Mouse (Mus musculus) bone marrow, adult 2 months (tissue): ENCODE results near the gene Mettl13. TPM values are rescaled to one million over a fixed set of nuclear protein-coding genes. Genes with fewer than 3 reads are reported as not detected.

Experiments used
- H3K27ac ChIP-seq: fragments of 200-500 bp; 2 replicates; pipeline ENCODE4 v1.5.1; 2012; ENCODE audit warnings: low read depth, mild to moderate bottlenecking, control low read depth, inconsistent platforms, low read length; ENCODE audit not compliant: control insufficient read depth, poor library complexity, insufficient read depth
- H3K4me1 ChIP-seq: fragments of 200-500 bp; 2 replicates; pipeline ENCODE4 v1.6.1; 2011; ENCODE audit warnings: low read length; ENCODE audit not compliant: control insufficient read depth, insufficient read depth
- H3K4me3 ChIP-seq: fragments of 200-500 bp; replicated peaks from 2 replicates; pipeline ENCODE3; 2011; ENCODE audit warnings: mild to moderate bottlenecking, low read depth, low read length, control low read depth; ENCODE audit not compliant: control insufficient read depth
- CTCF ChIP-seq: fragments of 200-500 bp; IDR thresholded peaks from 2 replicates; pipeline ENCODE4 v1.5.1; 2011; ENCODE audit warnings: low read length, control low read depth; ENCODE audit not compliant: control insufficient read depth, insufficient read depth
- POLR2A ChIP-seq: fragments of 200-500 bp; IDR thresholded peaks from 2 replicates; pipeline ENCODE4 v1.6.1; 2011; ENCODE audit warnings: low read depth, mild to moderate bottlenecking, control low read depth, low read length, borderline replicate concordance; ENCODE audit not compliant: control insufficient read depth
- WGBS: fragments of 180-500 bp; shearing (Covaris S2); methylation state at CpG from one replicate; pipeline ENCODE4 v1.1.7; 2018; 5-methylcytosine and 5-hydroxymethylcytosine counted together
- polyA plus RNA-seq: library from polyadenylated mRNA; stranded (reverse); fragments of >200 nt; gene quantifications from 2 replicates; pipeline ENCODE4 v1.2.4, GENCODE M21; 2011; ENCODE audit warnings: low replicate concordance; ENCODE audit not compliant: missing spikeins, insufficient read depth, insufficient read length

The Mettl13 gene
- polyA plus RNA-seq, 1 experiment: 4.6 TPM

GRCm38 (mm10) chr1:162547607-162548006, 744 bp downstream of the Mettl13 start:
- no peak for TF ChIP-seq POLR2A
- TF ChIP-seq CTCF: no peak
- peak overlapping the region; percentile 17 for H3K27ac ChIP-seq
- H3K4me1 ChIP-seq: no peaks in the 10 kb centered on the region; the same call in 1 of the 2 replicates
- 1% methylated on average over 10 of the region's 10 CpGs for WGBS
- peak overlapping the region; percentile 83 for H3K4me3 ChIP-seq

DNA sequence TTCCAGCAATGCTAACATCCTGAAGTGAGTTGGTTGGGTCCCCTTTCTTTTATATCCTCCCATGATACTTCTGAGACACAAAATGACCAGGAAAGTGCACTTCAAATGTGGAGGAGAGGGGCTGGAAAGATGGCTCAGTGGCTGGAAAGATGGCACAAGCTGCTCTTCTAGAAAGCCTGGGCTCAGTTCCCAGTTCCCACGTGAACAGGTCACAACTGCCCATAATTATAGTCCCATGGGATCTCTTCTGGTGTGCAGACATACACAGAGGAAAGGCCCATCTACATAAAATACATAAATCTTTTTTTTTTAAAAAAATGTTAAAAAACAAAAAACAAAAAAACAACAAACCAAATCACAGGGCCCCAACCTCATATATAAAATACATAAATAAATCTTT, 5.1 kb downstream of the Mettl13 start:
- 85% methylated on average over 1 of the region's 1 CpGs for WGBS
- H3K4me3 ChIP-seq: no peak overlapping the region
- TF ChIP-seq POLR2A: no peak
- no peak for TF ChIP-seq CTCF
- no peak overlapping the region for H3K27ac ChIP-seq
- H3K4me1 ChIP-seq: no peaks in the 10 kb centered on the region; the same call in 1 of the 2 replicates

- no peak overlapping the region for H3K27ac ChIP-seq
- WGBS: 84% methylated on average over 14 of the region's 14 CpGs
- no peak overlapping the region for H3K4me3 ChIP-seq
- no peaks in the 10 kb centered on the region for H3K4me1 ChIP-seq
- TF ChIP-seq CTCF (no peak), POLR2A (no peak)
These were observed 14.4 kb downstream of the Mettl13 start for GRCm38 (mm10) chr1:162533766-162534560.

DNA sequence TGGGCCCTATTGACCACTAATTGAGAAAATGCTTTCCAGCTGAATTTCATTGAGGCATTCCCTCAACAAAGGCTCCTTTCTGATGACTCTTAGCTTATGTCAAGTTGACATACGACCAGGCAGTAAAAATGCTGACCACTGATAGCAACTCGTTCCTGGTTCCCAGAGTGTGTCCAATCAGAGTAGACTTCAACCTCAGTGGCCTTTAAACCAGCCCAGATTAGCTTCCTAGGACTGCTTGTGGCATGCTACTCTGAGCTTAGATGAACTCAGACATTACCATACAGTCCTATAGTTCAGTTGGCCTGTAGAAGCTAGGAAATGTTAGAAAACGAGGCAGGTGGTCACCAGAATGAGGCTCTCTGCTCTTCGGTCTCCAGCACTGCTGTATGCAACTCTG, 16.0 kb downstream of the Mettl13 start:
- Histone ChIP-seq H3K4me3 (no peak overlapping the region), H3K4me1 (no peaks in the 10 kb centered on the region), H3K27ac (no peak overlapping the region)
- 78% methylated on average over 4 of the region's 4 CpGs for WGBS
- no peak for TF ChIP-seq CTCF

DNA sequence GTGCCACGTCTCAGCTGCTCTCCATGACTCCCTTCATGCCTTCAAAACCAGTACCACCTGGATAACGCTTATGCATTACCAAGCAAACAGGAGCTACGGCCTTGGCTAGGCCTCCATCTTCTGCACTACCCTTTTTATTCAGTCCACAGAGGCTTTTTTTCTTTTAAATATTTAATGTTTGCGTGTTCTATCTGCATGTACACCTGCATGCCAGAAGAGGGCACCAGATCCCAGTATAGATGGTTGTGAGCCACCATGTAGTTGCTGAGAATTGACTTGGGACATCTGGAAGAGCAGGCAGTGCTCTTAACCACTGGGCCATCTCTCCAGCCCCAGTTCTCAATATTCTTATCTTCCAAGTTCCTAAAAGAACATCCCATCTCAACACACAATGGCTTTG, 16.8 kb downstream of the Mettl13 start:
- TF ChIP-seq CTCF: no peak
- no peak for TF ChIP-seq POLR2A
- no peaks in the 10 kb centered on the region for H3K4me1 ChIP-seq
- WGBS: 66% methylated on average over 4 of the region's 4 CpGs

DNA sequence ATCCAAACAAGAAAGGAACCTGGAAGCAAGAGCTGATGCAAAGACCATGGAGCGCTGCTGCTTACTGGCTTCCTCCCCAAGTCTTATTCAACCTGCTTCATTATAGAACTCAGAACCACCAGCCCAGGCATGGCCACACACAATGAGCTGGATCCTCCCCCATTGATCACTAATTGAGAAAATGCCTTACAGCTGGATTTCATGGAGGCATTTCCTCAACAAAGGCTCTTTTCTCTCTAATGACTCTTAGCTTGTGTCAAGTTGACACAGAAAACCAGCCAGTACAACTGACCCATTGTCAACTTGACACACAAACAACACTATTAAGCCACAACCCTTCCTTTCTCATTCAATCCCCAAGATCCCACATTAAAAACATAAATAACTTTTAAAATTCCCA, 17.7 kb downstream of the Mettl13 start:
- WGBS: 88% methylated on average over 1 of the region's 1 CpGs
- no peak overlapping the region for H3K4me3 ChIP-seq
- no peaks in the 10 kb centered on the region for H3K4me1 ChIP-seq
- TF ChIP-seq POLR2A (no peak), CTCF (no peak)
- H3K27ac ChIP-seq: no peak overlapping the region

More for the DNA sequence above, 16.8 kb downstream of the Mettl13 start:
- H3K4me3 ChIP-seq: no peak overlapping the region
- H3K27ac ChIP-seq: no peak overlapping the region

DNA sequence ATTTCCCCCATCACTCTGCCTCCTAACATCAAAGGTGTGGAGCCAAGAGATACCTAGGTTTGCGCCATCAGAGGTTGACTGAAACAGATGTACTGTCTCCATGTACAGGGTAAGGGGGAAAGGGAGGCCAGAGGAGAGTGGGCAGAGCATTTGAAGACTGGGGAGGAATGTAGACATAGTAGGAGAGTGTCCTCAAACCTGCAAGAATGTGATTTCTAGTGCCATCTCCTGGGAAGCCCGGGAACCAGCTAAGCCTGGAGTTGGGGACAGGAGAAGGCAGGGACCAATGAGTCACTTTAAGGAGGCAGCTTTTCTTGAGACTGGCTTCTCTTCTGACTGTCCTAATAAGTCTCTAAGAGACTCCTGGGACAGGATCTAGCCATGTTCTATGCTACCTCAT, 18.7 kb downstream of the Mettl13 start:
- TF ChIP-seq POLR2A: no peak
- no peak for TF ChIP-seq CTCF
- Histone ChIP-seq H3K4me3 (no peak overlapping the region), H3K4me1 (no peaks in the 10 kb centered on the region), H3K27ac (no peak overlapping the region)
- WGBS: 68% methylated on average over 2 of the region's 2 CpGs

GRCm38 (mm10) chr1:162515116-162515515, 33.2 kb downstream of the Mettl13 start:
- 70% methylated on average over 1 of the region's 1 CpGs for WGBS
- Histone ChIP-seq H3K27ac (no peak overlapping the region), H3K4me1 (no peaks in the 10 kb centered on the region), H3K4me3 (no peak overlapping the region)
- TF ChIP-seq POLR2A: no peak
- no peak for TF ChIP-seq CTCF

DNA sequence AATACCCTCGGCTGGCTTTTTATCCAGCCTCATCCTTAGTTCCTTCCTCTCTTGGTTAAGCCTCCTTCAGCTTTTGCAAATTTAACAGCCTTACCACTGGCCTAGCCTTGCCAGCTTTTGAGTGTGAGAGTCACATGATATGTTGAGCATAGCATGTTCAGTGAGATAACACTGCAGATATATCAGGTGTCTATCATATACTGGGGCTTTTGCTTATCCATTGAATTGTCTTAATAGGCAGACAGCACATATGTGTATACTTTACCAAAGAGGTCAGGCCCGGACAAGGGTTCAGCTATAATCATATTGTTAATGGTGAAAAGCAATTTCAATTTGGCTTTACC, 38.4 kb downstream of the Mettl13 start:
- no peak for TF ChIP-seq CTCF
- no peak for TF ChIP-seq POLR2A
- Histone ChIP-seq H3K4me3 (no peak overlapping the region), H3K4me1 (no peaks in the 10 kb centered on the region), H3K27ac (no peak overlapping the region)
- 26% methylated on average over 2 of the region's 2 CpGs for WGBS

DNA sequence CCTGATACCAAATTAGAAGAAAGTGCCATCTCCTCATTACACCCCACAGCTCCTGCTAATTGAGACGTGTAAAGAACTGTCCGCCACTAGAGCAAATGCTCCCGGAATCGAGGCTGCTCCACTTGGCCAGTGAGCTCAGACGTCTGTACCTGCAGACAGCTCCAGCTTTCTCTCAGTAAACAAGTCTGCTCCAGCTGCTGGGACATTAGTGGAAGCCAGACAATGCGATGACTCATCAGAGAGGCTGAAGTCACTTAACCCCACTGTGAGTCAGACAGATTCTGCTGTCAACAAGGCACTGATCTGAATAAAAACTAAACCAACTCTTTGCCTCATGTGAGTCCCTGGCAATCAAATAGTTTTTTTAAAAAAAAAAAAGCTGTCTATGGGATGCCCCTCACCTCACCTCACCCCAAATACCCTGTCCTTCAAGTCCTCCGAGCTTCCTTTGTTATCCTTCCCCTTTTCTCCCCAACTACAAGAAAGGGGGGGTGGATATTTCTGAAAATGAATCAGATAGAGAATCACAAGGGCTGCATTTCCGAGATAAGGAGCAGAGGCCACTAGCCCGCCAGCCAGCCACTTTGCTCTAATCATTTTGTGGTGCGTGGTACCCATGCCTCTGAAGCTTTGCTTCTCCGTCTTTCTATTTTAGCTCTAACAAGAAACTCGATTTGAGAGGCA, 38.9 kb downstream of the Mettl13 start:
- 21% methylated on average over 12 of the region's 12 CpGs for WGBS
- no peak overlapping the region for H3K27ac ChIP-seq
- TF ChIP-seq CTCF (no peak), POLR2A (no peak)
- no peaks in the 10 kb centered on the region for H3K4me1 ChIP-seq
- no peak overlapping the region for H3K4me3 ChIP-seq
